Mouse (Mus musculus) cerebellum, adult 11-12 months (tissue): ENCODE data around the gene 1700029I15Rik.

Experiments
- DNase-seq: peaks from one replicate; pipeline ENCODE4 v3.0.0; 2022

1700029I15Rik gene

DNA sequence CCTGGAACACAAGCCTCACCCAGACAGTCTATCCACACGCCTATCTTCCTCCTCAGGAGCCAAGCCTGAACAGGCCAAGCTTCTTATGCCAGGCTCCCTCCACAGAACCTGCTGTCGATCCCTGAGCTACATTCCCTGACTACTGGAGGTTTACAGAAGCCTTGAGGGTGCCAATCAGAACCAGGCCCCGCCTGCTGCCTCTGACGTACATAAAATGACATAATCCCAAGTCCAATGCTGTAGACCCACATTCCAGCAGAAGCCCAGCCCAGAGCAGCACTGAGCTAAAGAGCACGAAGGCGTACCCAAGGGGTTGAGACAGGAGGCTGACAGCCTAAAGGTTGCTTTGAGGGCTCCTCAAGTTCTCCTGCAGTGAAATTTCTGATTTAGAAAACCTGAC, 45.5 kb downstream of the 1700029I15Rik start:
- peak; percentile 95 for DNase-seq

DNA sequence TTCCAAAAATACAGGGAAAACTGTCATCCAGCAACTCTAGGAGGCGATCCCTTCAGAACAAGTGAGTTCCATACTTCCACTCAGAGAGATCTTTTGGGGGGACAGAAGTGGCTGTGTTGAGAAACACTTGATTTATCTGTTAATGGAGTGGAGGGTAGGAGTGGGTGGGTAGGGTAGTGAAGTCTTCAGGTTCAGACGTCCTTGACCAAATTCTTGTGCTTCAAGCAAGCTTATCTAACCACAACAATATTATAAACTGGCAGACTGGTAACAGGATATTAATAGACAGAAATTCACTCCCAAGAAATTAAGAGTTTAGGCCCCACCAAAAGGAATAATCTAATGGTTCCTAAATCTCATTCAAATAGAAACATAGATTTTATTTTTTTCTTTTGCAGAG, 47.8 kb downstream of the 1700029I15Rik start:
- DNase-seq: no peak

DNA sequence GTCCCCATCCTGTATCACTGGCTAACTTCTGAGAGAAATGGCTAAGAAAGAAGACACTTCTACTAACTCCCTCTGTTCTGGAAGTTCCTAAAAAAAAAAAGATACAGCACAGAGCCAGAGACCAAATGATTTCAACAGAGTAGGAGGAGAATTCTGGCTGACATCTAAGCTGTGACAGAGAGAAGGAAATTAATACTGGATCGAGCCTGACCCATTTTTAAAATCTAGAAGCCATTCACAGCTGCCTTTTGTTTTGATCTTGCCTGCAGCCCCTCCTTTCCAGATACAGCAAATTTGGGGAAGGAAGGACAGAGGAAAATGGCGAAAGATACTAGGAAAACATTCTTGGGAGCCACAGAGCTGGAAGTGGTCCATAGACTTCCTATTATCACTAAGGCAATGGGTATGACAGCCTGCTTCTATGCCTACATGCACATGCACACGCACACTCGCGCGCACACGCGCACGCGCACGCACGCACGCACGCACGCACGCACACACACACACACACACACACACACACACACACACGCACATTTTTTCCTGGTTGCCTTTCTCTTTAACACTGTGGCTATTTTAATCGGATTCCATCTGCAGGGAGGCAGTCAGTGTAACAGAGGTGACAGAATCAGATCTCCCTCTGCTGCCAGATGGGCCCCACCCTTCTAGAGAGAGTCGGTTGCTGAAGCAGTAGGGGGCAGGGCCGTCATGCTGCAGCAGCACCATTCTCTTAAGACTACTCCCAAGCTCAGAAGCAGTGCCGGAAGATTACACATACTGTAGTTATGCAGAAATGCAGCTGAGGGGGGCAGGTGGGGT, 48.6 kb downstream of the 1700029I15Rik start:
- DNase-seq: peak; percentile 76

DNA sequence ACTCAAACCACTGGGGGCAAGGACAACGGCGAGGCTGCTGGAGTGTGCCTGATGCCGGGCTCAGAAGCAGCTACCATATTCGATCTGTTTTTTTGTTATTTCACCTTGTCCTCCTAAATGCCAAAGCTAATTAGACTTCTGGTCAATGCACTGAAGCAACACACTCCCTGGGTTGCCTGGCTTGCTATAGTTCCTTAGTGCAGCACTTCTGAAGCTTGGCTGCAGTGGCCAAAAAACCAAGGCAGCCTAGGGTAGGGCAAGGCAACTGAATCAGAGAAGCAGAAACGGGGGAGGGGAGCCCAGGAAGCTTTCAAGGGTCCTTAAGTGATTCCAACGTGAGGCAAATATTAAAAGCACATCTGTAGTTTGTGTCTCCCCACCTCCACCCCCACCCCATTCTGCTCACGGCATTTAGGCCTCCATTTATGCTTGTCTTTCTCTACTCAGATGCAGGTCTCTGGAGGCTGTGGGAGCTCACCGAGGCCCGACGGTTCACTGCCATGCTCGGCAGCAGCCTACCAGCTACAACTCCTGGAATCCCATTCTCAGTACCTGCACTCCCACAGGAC, 49.4 kb downstream of the 1700029I15Rik start:
- peak; percentile 64 for DNase-seq

DNA sequence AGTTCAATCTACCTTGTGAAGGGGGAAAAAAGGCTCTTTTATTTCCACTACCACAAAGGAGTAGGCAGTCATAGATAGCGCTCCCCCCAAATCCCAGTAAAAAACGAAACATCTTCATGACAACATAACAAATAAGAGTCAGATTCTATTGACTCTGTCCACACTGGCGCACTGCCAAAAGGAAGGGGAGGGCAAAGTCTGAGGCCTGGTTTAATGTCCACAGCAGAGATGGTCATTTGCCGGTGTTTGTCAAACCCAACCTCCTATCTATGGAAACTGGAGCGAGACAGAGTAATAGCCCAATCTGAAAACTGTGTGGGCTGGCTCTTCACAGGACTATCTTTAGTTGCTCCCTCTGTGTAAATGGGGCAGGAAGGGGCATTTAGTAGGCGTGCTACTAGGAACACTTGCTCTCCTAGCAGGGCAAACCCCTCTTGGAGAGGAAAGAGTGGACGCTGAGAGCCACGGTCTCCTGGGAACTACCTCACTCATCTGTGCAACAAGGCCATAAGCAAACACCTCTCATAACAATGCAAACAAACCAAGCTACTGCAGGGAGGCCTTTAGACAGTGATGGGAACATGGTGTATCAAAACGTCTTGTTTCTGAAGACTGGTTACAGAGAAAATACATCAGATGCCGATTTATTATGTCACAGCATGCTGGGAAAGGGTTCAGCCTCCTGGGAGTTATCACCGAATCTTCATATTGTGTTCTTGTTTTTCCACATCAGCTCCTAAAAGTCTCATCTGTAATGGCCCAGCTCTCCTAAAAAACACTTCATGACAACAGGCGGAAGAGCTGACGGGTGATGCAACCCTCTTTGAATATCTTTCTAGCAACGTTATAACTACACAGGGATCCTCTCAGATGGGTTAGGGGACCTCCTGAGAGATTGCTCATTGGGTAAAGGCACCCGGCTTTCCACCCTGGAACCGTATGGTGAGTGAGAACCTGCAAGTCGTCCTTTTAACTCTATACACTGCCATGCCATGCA, 50.3 kb downstream of the 1700029I15Rik start:
- DNase-seq: peak; percentile 70

DNA sequence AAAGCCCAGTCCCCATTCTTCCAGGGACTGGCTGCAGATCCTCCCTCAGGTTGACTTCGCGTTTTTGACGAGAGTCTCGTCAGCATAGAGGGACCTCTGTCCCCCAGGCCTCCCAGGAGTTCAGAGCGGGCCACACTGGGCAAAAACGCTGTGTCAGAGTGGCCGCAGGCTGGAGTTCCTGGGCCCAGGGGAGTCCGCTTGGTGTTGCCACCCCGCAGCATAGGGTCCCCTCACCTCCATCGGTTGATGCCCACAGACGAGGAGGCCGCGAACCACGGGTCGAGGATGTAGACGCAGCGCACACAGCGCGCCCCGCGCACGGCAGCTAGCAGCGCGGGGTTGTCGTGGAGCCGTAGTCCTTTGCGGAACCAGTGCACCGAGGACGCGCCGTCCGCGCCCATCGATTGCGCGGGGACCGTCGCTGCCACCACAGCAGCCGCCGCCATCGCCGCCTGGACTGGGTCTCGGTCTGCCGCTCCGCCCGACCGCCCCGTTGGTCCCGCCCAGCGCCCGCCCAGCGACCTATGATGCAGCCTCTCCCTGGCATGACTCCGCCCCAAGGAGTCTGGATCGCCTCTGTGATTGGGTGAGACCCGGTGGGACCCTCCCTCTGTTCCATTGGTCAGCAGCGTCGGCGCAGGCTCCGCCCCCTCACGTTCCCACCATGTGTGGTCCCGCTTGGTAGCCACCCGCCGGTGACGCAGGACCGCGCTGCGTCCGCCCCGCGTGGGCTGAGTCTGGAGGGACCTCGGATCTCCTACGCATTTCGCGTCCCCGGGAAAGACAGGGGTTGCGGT, 51.4 kb downstream of the 1700029I15Rik start, which contains the start of gene Cry2:
Cry2 (minus strand) TSS at position 466 of the 797 bp plus-strand sequence.
- DNase-seq: peak; percentile 100

DNA sequence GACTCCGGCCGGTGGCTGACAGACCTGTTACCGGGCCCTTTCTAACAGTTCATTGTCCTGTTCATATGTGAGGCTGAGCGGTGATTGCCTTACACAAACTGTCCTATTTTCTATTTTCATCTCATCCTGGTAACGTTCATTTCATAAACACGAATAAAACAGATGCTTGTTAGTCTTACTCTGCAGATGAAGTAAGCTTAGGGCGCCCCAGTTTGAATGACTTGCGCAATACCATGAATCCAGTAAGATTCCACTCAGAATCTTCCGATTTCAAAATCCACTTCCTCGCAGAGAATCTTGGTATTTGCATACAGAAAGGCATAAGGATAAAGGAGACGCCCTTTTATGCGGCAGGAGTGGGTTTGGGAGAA, 52.0 kb downstream of the 1700029I15Rik start:
- DNase-seq: no peak

DNA sequence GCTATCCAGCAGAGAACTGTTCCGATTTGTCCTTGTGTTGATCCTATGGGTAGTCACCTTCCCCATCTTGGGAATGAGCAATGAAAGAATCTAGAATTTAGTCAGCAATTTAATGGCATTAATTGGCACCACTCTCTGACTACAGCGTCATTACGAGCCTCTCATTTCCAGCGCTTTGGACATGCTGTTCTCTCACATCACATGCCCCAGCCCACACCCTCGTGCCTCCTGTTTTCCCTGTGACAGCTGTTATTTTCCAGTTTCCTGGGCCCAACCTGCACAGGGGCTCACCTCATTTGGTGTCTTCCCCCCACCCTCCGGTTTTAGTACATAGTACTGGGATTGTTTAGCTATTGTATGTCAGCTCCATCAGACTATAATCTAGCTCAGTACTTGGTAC, 52.7 kb downstream of the 1700029I15Rik start:
- peak; percentile 51 for DNase-seq
